In the genomic region with DNA sequence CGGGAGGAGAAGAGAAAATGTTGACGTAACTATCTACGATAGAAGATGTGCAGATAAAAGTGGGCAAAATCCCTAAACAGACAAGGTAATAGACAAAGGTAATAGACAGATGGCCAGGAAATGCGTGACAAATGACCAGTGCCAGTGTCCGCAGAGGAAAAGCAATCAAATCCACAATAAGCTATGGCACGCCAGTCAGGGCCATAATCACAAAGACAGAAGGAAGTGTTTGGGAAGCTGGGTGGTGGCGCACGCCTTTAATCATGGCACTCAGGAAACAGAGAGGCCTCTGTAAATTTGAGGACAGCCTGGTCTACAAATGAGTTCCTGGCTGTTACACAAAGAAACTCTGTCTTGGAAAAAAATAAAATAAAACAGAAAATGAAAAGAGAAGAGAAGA, we compare ENCODE assay signal across 22 mouse cellular contexts. TPM values are rescaled to one million over a fixed set of nuclear protein-coding genes. Genes with fewer than 3 reads are reported as not detected.
"Had no signal": no experiment of that assay in that cellular context is flagged by ENCODE, and none has a peak within 500 bp of the region (broad histone marks: within the 10 kb centered on the region; RNA-seq: fewer than 3 reads in every experiment).

No protein-coding gene starts in this region.

- ATAC-seq: inflammation-experienced regulatory T-cells, adult 6 months; intestine, embryonic 16.5 days; liver, postnatal 0 days; midbrain, embryonic 13.5 days had no signal

- H3K27me3 ChIP-seq: limb, embryonic 12.5 days; limb, embryonic 15.5 days; lung, embryonic 15.5 days; midbrain, embryonic 13.5 days had no signal

- H3K4me3 ChIP-seq: limb, embryonic 12.5 days; limb, embryonic 15.5 days; lung, embryonic 15.5 days; midbrain, embryonic 13.5 days had no signal

- H3K9me3 ChIP-seq: limb, embryonic 12.5 days; limb, embryonic 15.5 days; lung, embryonic 15.5 days; midbrain, embryonic 13.5 days had no signal

- H3K27ac ChIP-seq: limb, embryonic 12.5 days; limb, embryonic 15.5 days; liver, embryonic 14.5 days; lung, embryonic 15.5 days; midbrain, embryonic 13.5 days had no signal

- H3K4me2 ChIP-seq: limb, embryonic 12.5 days; limb, embryonic 15.5 days; liver, embryonic 11.5 days; lung, embryonic 15.5 days; midbrain, embryonic 13.5 days had no signal

- DNase-seq: kidney, adult 18-20 months; kidney, adult 9 months; kidney, postnatal 14 days; kidney, postnatal 4 days; left cerebral cortex, postnatal 4 days; liver, postnatal 0 days had no signal

- H3K4me1 ChIP-seq: limb, embryonic 12.5 days; lung, embryonic 15.5 days had no signal

- H3K9ac ChIP-seq: limb, embryonic 12.5 days; limb, embryonic 15.5 days; liver, embryonic 14.5 days; liver, postnatal 0 days; lung, embryonic 15.5 days; midbrain, embryonic 13.5 days had no signal

RNA-seq across cellular contexts. Expression of a gene that starts 54.5 kb away (rescaled TPM):
- polyA plus RNA-seq: inflammation-experienced regulatory T-cells, adult 6 months; intestine, embryonic 16.5 days; kidney, embryonic 16.5 days; limb, embryonic 12.5 days; limb, embryonic 15.5 days; liver, embryonic 11.5 days; liver, embryonic 14.5 days; liver, postnatal 0 days; lung, embryonic 15.5 days; midbrain, embryonic 13.5 days; midbrain, postnatal 0 days; neural tube, embryonic 11.5 days; neural tube, embryonic 14.5 days; small intestine, adult 2 months; spleen, adult 2 months; stomach, embryonic 16.5 days; thymus, postnatal 0 days had no signal
